ENCODE assay signal across 8 mouse cellular contexts in the genomic region with DNA sequence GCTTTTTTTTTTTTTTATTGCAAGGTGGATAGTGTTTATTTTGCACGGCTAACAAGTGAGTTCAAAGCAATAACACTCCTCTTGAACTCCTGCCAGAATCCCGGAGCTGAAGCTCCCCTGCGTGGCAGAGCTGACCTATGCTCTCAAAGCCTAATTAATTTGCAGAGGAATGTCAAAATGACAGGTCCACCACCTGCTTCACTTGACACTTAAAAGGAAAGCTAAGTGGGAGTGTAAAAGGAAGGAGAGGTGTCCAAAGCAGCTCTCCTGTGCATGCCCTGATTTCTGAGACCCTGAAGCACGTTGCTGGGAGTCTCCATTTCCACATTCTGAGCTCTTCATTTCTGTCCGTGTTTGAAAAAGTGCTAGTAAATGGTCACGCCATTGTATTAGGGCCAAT.
DNase-seq lines count a peak whose midpoint lies in the region; ATAC-seq and TF ChIP-seq lines count a peak whose summit lies in the region.

No protein-coding gene starts in this region.

- no peak for TF ChIP-seq CTCF in Patski (IDR thresholded peaks at IDR 0.05)

- WGBS in hindbrain, embryonic 12.5 days: 13% methylated on average over 6 of the region's 6 CpGs
- 13% methylated on average over 6 of the region's 6 CpGs for WGBS in limb, embryonic 14.5 days
- 9% methylated on average over 6 of the region's 6 CpGs for WGBS in neural tube, embryonic 14.5 days

- H3K27ac ChIP-seq in hindbrain, embryonic 12.5 days: no peak overlapping the region
- no peak overlapping the region for H3K27ac ChIP-seq in limb, embryonic 14.5 days (replicated peaks; ENCODE audit: low read depth, low read length)
- no peak overlapping the region for H3K27ac ChIP-seq in neural tube, embryonic 14.5 days (ENCODE audit: low read depth, low read length)

- H3K4me2 ChIP-seq in hindbrain, embryonic 12.5 days (replicated peaks): peak overlapping the region; percentile 39
- peak overlapping the region; percentile 52 for H3K4me2 ChIP-seq in limb, embryonic 14.5 days (replicated peaks; ENCODE audit: low read depth, low read length, severe bottlenecking)
- H3K4me2 ChIP-seq in neural tube, embryonic 14.5 days (ENCODE audit: low read depth, low read length): peak overlapping the region; percentile 44

- in situ Hi-C loops in Patski (cut with MboI; ENCODE audit: low pct_unique_long_range_greater_than_20kb): no loop called here

- H3K4me1 ChIP-seq in hindbrain, embryonic 12.5 days: no peaks in the 10 kb centered on the region
- H3K4me1 ChIP-seq in limb, embryonic 14.5 days (ENCODE audit: control insufficient read depth, insufficient read depth, low read length): peaks cover 3% of the 10 kb centered on the region; the same call in 1 of the 2 replicates
- no peaks in the 10 kb centered on the region for H3K4me1 ChIP-seq in neural tube, embryonic 14.5 days (ENCODE audit: control insufficient read depth, insufficient read depth, low read length)

- peak; percentile 29 for ATAC-seq in Patski
- ATAC-seq in hindbrain, embryonic 12.5 days (ENCODE audit: low FRiP score): no peak; the same call in 1 of the 2 replicates
- no peak for ATAC-seq in limb, embryonic 14.5 days (ENCODE audit: low FRiP score, low read depth)
- peak; percentile 31; the same call in 1 of the 2 replicates for ATAC-seq in neural tube, embryonic 14.5 days (ENCODE audit: low read depth)
- ATAC-seq in inflammation-experienced regulatory T-cells, adult 6 months: no peak

- no peak overlapping the region for H3K4me3 ChIP-seq in hindbrain, embryonic 12.5 days
- H3K4me3 ChIP-seq in limb, embryonic 14.5 days (replicated peaks; ENCODE audit: low read length): peak overlapping the region; percentile 21
- peak overlapping the region; percentile 3; the same call in 1 of the 2 replicates for H3K4me3 ChIP-seq in neural tube, embryonic 14.5 days (ENCODE audit: low read depth, low read length)

- no peaks in the 10 kb centered on the region for H3K27me3 ChIP-seq in Patski
- no peaks in the 10 kb centered on the region; the same call in 1 of the 2 replicates for H3K27me3 ChIP-seq in hindbrain, embryonic 12.5 days
- H3K27me3 ChIP-seq in limb, embryonic 14.5 days (ENCODE audit: control insufficient read depth, insufficient read depth, low read length): no peaks in the 10 kb centered on the region
- H3K27me3 ChIP-seq in neural tube, embryonic 14.5 days (ENCODE audit: control insufficient read depth, insufficient read depth, low read length): no peaks in the 10 kb centered on the region

- peak; percentile 19 for DNase-seq in adrenal gland, adult 2 months
- no peak for DNase-seq in adrenal gland, postnatal 25 days
- no peak for DNase-seq in Patski (ENCODE audit: low read depth, low spot score)
- DNase-seq in limb, embryonic 14.5 days (ENCODE audit: low spot score): no peak
- DNase-seq in spleen, postnatal 4 days (ENCODE audit: low spot score in 2 of 2): no peak

- CTCF ChIA-PET in Patski (lab: Charles Lee): interaction anchor here (0.9 to 2.0 kb wide), 3 partner anchors 10 to 143 kb away, joined by 3 to 7 read pairs (median 4); no protein-coding TSS in a partner anchor

- H3K9me3 ChIP-seq in hindbrain, embryonic 12.5 days (replicated peaks): no peaks in the 10 kb centered on the region
- no peaks in the 10 kb centered on the region for H3K9me3 ChIP-seq in limb, embryonic 14.5 days (ENCODE audit: control insufficient read depth, low read length)
- H3K9me3 ChIP-seq in neural tube, embryonic 14.5 days (ENCODE audit: control insufficient read depth, low read length): no peaks in the 10 kb centered on the region

- H3K9ac ChIP-seq in hindbrain, embryonic 12.5 days: no peak overlapping the region
- H3K9ac ChIP-seq in limb, embryonic 14.5 days (ENCODE audit: low read depth, low read length, severe bottlenecking): 0 out of 2 replicates have a peak overlapping the region, but pooled peaks have one; percentile 12
- H3K9ac ChIP-seq in neural tube, embryonic 14.5 days (replicated peaks; ENCODE audit: low read depth, low read length): no peak overlapping the region

- POLR2A ChIA-PET in Patski (lab: Charles Lee): interaction anchor here (0.6 kb wide), 1 partner anchor 12 kb away, joined by 4 read pairs; no protein-coding TSS in a partner anchor

- no peaks in the 10 kb centered on the region for H3K36me3 ChIP-seq in hindbrain, embryonic 12.5 days
- H3K36me3 ChIP-seq in limb, embryonic 14.5 days (ENCODE audit: control insufficient read depth, insufficient read depth, low read length): no peaks in the 10 kb centered on the region
- no peaks in the 10 kb centered on the region for H3K36me3 ChIP-seq in neural tube, embryonic 14.5 days (ENCODE audit: control insufficient read depth, insufficient read depth, low read length)

- TF ChIP-seq POLR2A in limb, embryonic 14.5 days (IDR thresholded peaks at IDR 0.05; ENCODE audit: borderline replicate concordance, extremely low read depth, insufficient read depth, insufficient read length): no peak

Comparison
In these comparisons a context has a peak if more than half of its experiments do, and no peak if none do; other contexts are left out.
1. ATAC-seq: peak in Patski (single experiment) and neural tube, embryonic 14.5 days (single experiment); none in hindbrain, embryonic 12.5 days (single experiment), limb, embryonic 14.5 days (single experiment) and inflammation-experienced regulatory T-cells, adult 6 months (single experiment).
2. Peak in every context shown above with its lines, with median percentiles within 50 percentile points of each other: H3K4me2 ChIP-seq.